Mouse (Mus musculus): ENCODE measurements around the gene Letm1. TPM values are rescaled to one million over a fixed set of nuclear protein-coding genes. Genes with fewer than 3 reads are reported as not detected.

Gene Letm1
- polyA plus RNA-seq, 1 experiment = 127 TPM

DNA sequence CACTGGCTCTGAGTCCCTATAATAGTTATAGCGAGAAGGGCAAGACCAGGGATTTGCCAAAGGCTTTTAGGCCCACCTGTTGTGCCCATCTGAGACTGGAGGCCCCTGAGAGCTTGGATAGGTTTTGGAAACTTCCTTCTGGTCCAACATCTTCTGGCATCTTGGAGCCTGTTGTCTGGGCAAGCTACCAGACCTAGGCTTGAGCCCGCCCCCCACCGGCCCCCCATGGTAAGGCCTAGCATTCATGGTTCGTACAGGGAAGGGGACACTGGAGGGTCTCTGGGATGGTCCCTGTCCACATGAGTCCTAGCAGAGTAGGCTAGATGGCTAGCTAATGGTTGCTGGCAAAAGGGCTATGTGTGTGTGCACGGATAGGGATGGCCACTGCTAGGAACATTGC is 83.9 kb downstream of the Letm1 start:
- no peaks in the 10 kb centered on the region for H3K36me3 ChIP-seq (ENCODE audit: control insufficient read depth, insufficient read depth, low read length)
- H3K4me1 ChIP-seq (ENCODE audit: control insufficient read depth, insufficient read depth, insufficient read length, low read length) = peaks cover 11% of the 10 kb centered on the region
- H3K4me3 ChIP-seq (ENCODE audit: low read depth, low read length) = no peak overlapping the region
- H3K27me3 ChIP-seq (ENCODE audit: control insufficient read depth, insufficient read depth, low read length) = peaks cover 11% of the 10 kb centered on the region
- TF ChIP-seq CTCF (IDR thresholded peaks at IDR 0.05; ENCODE audit: extremely low read depth, insufficient read length, insufficient replicate concordance, low read depth, low read length) (no peak), POLR2A (IDR thresholded peaks at IDR 0.05; ENCODE audit: low read depth, low read length) (no peak)
- H3K27ac ChIP-seq (ENCODE audit: insufficient read depth, low read depth, low read length) = no peak overlapping the region
- 98% methylated on average over 5 of the region's 5 CpGs for WGBS

DNA sequence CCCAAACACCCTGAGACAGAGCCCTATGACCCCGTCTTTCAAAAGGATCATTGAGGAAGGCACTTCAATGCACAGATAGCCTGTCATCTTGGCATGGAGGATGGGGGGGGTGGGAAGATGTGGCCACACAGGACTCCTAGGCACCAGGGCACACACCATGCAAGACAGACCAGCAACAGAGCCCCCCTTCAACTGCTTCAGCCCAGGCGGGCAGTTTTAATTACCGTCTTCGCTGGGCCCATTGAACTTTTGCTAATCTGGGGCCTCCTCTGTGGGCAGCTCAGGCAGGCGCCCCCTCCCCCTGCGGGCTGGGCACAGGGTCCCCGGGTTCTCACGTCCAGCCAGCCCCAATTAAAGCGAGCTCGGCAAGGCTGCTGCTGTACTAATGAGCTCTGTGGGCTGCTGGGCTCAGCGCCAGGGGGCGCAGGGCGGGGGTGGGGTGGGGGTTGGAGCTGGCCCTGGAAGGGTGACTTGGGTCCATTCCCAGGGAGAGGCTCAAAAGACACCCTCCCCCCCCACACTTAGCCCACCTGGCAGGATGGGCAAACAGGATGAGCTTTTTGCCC is 84.6 kb downstream of the Letm1 start:
- Histone ChIP-seq H3K36me3 (ENCODE audit: control insufficient read depth, insufficient read depth, low read length) (no peaks in the 10 kb centered on the region), H3K27ac (ENCODE audit: insufficient read depth, low read depth, low read length) (no peak overlapping the region), H3K4me1 (ENCODE audit: control insufficient read depth, insufficient read depth, insufficient read length, low read length) (peaks cover 11% of the 10 kb centered on the region), H3K4me3 (ENCODE audit: low read depth, low read length) (no peak overlapping the region), H3K27me3 (ENCODE audit: control insufficient read depth, insufficient read depth, low read length) (peaks cover 11% of the 10 kb centered on the region)
- TF ChIP-seq POLR2A (IDR thresholded peaks at IDR 0.05; ENCODE audit: low read depth, low read length) (no peak), CTCF (IDR thresholded peaks at IDR 0.05; ENCODE audit: extremely low read depth, insufficient read length, insufficient replicate concordance, low read depth, low read length) (no peak)
- 56% methylated on average over 13 of the region's 13 CpGs for WGBS

DNA sequence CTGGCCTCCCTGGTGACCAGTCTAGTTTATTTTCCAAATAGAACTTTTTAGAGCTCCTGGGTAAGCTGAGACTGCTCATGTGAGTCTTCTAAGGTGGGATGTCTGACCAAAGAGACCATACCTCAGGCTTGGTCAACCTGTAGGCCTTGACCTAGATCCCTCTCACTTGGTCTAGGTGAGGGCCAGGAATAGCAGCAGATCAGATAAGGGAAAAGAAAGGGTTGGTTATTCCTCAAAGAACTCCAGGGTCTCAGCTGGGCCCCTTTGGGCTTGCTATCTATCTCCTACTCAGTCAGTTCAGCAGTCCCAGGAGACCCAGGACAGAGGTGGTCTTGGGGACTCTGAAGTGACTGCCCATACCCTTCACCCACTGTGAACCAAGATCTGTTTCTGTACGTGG is 85.1 kb downstream of the Letm1 start:
- H3K36me3 ChIP-seq (ENCODE audit: control insufficient read depth, insufficient read depth, low read length) = no peaks in the 10 kb centered on the region
- no peak overlapping the region for H3K27ac ChIP-seq (ENCODE audit: insufficient read depth, low read depth, low read length)
- WGBS = 92% methylated on average over 1 of the region's 1 CpGs

DNA sequence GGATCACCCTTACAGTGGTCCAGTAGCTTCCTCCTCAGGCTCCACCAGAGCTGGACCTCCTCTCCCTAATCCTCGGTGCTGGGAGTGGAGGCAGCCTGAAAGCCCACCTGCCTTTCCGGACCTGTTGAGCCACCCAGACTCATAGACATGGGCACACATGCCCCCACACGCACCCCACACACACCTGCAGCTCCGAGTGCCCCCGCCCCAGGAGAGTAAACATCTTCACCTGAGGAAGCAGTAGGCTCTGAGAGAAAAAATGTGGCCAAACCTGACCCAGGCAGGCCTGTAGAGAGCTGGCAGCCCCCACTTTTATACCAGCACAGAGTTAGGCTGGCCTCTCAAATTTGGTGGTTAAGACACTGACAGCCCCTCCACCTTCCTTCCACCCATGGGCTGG is 86.2 kb downstream of the Letm1 start:
- TF ChIP-seq POLR2A (IDR thresholded peaks at IDR 0.05; ENCODE audit: low read depth, low read length) (no peak), CTCF (IDR thresholded peaks at IDR 0.05; ENCODE audit: extremely low read depth, insufficient read length, insufficient replicate concordance, low read depth, low read length) (no peak)
- H3K4me3 ChIP-seq (ENCODE audit: low read depth, low read length) = no peak overlapping the region
- H3K36me3 ChIP-seq (ENCODE audit: control insufficient read depth, insufficient read depth, low read length) = no peaks in the 10 kb centered on the region
- no peak overlapping the region for H3K27ac ChIP-seq (ENCODE audit: insufficient read depth, low read depth, low read length)
- H3K27me3 ChIP-seq (ENCODE audit: control insufficient read depth, insufficient read depth, low read length) = peaks cover 11% of the 10 kb centered on the region
- WGBS = 48% methylated on average over 5 of the region's 5 CpGs
- H3K4me1 ChIP-seq (ENCODE audit: control insufficient read depth, insufficient read depth, insufficient read length, low read length) = peaks cover 15% of the 10 kb centered on the region

More for the DNA sequence above, 85.1 kb downstream of the Letm1 start:
- Histone ChIP-seq H3K27me3 (ENCODE audit: control insufficient read depth, insufficient read depth, low read length) (peaks cover 11% of the 10 kb centered on the region), H3K4me1 (ENCODE audit: control insufficient read depth, insufficient read depth, insufficient read length, low read length) (peaks cover 12% of the 10 kb centered on the region), H3K4me3 (ENCODE audit: low read depth, low read length) (no peak overlapping the region)
- TF ChIP-seq POLR2A (IDR thresholded peaks at IDR 0.05; ENCODE audit: low read depth, low read length) (no peak), CTCF (IDR thresholded peaks at IDR 0.05; ENCODE audit: extremely low read depth, insufficient read length, insufficient replicate concordance, low read depth, low read length) (no peak)

DNA sequence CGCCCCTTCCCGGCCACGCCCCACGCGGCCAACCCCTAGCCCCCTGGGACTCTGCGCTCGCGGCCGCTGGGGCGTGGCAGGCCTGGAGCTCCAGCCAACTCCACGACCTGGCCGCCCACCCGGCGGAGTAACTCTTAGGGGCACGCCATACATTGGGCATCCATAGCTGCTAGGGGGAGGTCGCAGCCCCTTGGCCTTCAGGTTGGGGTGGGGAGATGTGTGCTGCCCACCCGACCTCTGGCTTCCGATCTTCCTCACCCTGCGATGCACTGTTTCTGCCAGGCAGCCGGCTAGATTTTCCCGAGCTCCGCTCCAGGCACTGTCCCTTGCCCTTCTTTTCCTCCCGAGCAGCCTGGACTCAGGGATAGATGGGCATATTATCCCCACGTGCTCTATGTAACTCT is 86.9 kb downstream of the Letm1 start:
- 10% methylated on average over 24 of the region's 24 CpGs for WGBS
- no peak overlapping the region for H3K27ac ChIP-seq (ENCODE audit: insufficient read depth, low read depth, low read length)

DNA sequence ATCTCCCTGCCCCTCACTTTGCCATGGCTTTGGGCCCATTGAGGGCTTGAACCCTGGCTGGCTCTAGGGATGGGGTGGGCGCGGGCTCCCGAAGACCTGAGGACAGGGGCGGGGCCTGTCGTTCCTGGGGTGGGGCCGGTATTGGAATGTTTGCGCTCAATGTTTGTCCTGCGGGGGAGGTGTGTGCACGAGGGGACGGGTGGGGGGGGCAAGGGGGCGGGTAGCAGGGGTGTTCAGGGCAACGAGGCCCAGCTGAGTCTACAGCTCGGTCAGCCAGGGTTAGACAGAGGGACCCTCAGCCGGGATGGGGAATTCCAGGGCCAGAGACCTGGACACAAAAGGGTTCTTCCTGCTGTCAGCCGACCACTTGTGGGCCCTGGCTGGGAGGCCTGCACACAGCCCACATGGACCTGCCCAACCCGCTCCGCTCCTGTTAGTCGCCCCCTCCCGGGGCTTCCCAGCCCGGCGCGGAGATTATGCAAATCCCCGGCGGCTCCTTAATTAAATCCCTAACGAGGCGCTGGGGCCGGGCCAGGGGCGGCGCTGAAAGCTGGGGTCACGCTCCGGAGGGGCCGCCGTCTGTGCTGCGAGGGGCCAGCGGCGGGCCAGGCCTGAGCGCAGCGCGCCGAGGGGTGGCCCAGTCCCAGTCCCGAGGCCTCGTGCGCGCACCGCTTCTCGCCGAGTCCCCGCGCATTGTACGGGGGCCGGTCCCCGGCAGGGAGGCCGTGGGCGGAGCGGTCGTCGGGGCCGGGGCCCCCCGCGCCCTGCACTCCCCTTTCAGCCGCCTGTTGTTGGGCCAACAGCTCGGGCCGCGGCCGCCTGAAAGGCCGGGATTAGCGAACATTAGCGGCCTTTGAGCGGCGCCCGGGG is 87.5 kb downstream of the Letm1 start:
- TF ChIP-seq CTCF (IDR thresholded peaks at IDR 0.05; ENCODE audit: extremely low read depth, insufficient read length, insufficient replicate concordance, low read depth, low read length) = no peak
- TF ChIP-seq POLR2A (IDR thresholded peaks at IDR 0.05; ENCODE audit: low read depth, low read length) = no peak
- Histone ChIP-seq H3K4me3 (ENCODE audit: low read depth, low read length) (peak overlapping the region; percentile 62), H3K36me3 (ENCODE audit: control insufficient read depth, insufficient read depth, low read length) (no peaks in the 10 kb centered on the region), H3K4me1 (ENCODE audit: control insufficient read depth, insufficient read depth, insufficient read length, low read length) (peaks cover 16% of the 10 kb centered on the region), H3K27me3 (ENCODE audit: control insufficient read depth, insufficient read depth, low read length) (peaks cover 11% of the 10 kb centered on the region), H3K27ac (ENCODE audit: insufficient read depth, low read depth, low read length) (no peak overlapping the region)
- WGBS = 3% methylated on average over 71 of the region's 71 CpGs

More for the DNA sequence above, 86.9 kb downstream of the Letm1 start:
- H3K4me1 ChIP-seq (ENCODE audit: control insufficient read depth, insufficient read depth, insufficient read length, low read length) = peaks cover 15% of the 10 kb centered on the region
- TF ChIP-seq CTCF (IDR thresholded peaks at IDR 0.05; ENCODE audit: extremely low read depth, insufficient read length, insufficient replicate concordance, low read depth, low read length) (no peak), POLR2A (IDR thresholded peaks at IDR 0.05; ENCODE audit: low read depth, low read length) (no peak)
- no peaks in the 10 kb centered on the region for H3K36me3 ChIP-seq (ENCODE audit: control insufficient read depth, insufficient read depth, low read length)
- H3K27me3 ChIP-seq (ENCODE audit: control insufficient read depth, insufficient read depth, low read length) = peaks cover 11% of the 10 kb centered on the region
- peak overlapping the region; percentile 62 for H3K4me3 ChIP-seq (ENCODE audit: low read depth, low read length)

DNA sequence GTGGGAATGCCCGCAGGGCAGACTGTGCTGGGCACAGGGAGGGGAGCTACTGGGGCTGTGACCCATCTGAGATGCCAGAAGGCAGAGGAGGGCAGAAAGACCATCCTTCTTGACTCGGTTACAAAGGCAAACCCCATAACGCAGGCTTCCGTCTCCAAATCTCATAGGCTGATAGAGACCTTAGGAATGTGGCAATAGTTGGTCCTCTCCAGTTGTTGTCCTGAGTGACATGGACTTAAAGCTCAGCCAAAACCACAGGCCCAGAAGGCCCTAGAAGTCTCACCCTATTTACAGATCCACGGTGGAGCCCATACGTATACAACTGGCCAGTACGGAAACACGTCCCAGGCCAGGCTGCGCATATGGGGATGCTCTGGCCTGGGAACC is 88.2 kb downstream of the Letm1 start:
- WGBS = 87% methylated on average over 9 of the region's 9 CpGs
- no peaks in the 10 kb centered on the region for H3K36me3 ChIP-seq (ENCODE audit: control insufficient read depth, insufficient read depth, low read length)
- no peak for TF ChIP-seq POLR2A (IDR thresholded peaks at IDR 0.05; ENCODE audit: low read depth, low read length)
- TF ChIP-seq CTCF (IDR thresholded peaks at IDR 0.05; ENCODE audit: extremely low read depth, insufficient read length, insufficient replicate concordance, low read depth, low read length) = no peak
- H3K4me1 ChIP-seq (ENCODE audit: control insufficient read depth, insufficient read depth, insufficient read length, low read length) = peaks cover 16% of the 10 kb centered on the region
- H3K27ac ChIP-seq (ENCODE audit: insufficient read depth, low read depth, low read length) = no peak overlapping the region
- peaks cover 11% of the 10 kb centered on the region for H3K27me3 ChIP-seq (ENCODE audit: control insufficient read depth, insufficient read depth, low read length)
- no peak overlapping the region for H3K4me3 ChIP-seq (ENCODE audit: low read depth, low read length)
